Mouse (Mus musculus): Measurements from ENCODE around the gene Pla2g2d. TPM values are rescaled to one million over a fixed set of nuclear protein-coding genes. Genes with fewer than 3 reads are reported as not detected.

The Pla2g2d gene
- polyA plus RNA-seq, 1 experiment: 8.4 TPM

DNA sequence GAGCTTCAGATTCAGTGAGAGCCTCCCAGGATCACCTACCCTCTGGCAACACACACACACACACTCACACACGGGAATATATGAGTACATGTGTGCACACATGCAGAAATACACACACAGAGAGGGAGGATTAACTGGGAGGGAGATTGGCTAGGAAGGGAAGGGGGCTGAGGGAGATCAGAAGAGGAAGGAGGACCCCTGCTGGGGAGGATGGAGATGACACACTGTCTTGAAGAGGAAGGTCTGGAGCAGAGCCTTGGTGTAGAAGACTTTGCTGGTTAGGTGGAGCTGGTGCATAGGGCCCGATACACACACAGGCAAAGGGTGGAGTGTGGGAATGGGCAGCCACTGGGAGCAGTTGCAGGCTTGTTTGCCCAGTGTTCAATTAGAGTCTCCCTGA, 17.7 kb downstream of the Pla2g2d start:
- DNase-seq: peak; percentile 50
- no peak overlapping the region for H3K27ac ChIP-seq (ENCODE audit: insufficient read depth, low read depth, low read length)
- no peaks in the 10 kb centered on the region for H3K27me3 ChIP-seq (replicated peaks; ENCODE audit: control insufficient read depth, insufficient read depth, low read length)
- H3K36me3 ChIP-seq (ENCODE audit: control insufficient read depth, insufficient read depth, low read length): no peaks in the 10 kb centered on the region
- 66% methylated on average over 2 of the region's 2 CpGs for WGBS
- H3K4me3 ChIP-seq (ENCODE audit: insufficient read depth, low read depth, low read length): no peak overlapping the region
- peaks cover 8% of the 10 kb centered on the region; the same call in 1 of the 2 replicates for H3K4me1 ChIP-seq (ENCODE audit: control insufficient read depth, insufficient read depth, low read length)
- TF ChIP-seq CTCF (conservative IDR thresholded peaks at IDR 0.05; ENCODE audit: insufficient read depth, insufficient read length, low read depth, low read length) (peak; percentile 53), POLR2A (IDR thresholded peaks at IDR 0.05; ENCODE audit: low read depth, low read length) (no peak)

DNA sequence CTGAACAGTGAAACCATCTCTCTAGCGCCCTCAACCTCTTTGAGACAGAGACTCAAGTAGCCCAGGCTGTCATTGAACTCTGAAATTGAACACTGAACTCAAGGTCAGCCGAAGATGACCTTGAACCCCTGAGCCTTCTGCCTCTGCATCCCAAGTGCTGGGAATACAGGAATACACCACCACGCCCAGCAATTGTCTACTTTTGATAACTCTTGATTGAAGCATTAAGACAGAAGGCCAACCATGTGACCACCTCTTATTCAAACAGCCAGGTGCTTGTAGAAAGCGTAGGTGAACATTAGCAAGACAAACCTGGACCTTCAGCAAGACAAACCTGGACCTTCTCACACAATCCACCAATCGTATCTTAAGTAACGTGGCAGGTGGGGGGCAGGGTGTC, 18.8 kb downstream of the Pla2g2d start:
- no peak for DNase-seq
- 95% methylated on average over 6 of the region's 6 CpGs for WGBS
- no peak for TF ChIP-seq POLR2A (IDR thresholded peaks at IDR 0.05; ENCODE audit: low read depth, low read length)
- TF ChIP-seq CTCF (conservative IDR thresholded peaks at IDR 0.05; ENCODE audit: insufficient read depth, insufficient read length, low read depth, low read length): no peak
- Histone ChIP-seq H3K27ac (ENCODE audit: insufficient read depth, low read depth, low read length) (no peak overlapping the region), H3K4me1 (ENCODE audit: control insufficient read depth, insufficient read depth, low read length) (peaks cover 8% of the 10 kb centered on the region; the same call in 1 of the 2 replicates), H3K36me3 (ENCODE audit: control insufficient read depth, insufficient read depth, low read length) (no peaks in the 10 kb centered on the region), H3K4me3 (ENCODE audit: insufficient read depth, low read depth, low read length) (no peak overlapping the region), H3K27me3 (replicated peaks; ENCODE audit: control insufficient read depth, insufficient read depth, low read length) (no peaks in the 10 kb centered on the region)

DNA sequence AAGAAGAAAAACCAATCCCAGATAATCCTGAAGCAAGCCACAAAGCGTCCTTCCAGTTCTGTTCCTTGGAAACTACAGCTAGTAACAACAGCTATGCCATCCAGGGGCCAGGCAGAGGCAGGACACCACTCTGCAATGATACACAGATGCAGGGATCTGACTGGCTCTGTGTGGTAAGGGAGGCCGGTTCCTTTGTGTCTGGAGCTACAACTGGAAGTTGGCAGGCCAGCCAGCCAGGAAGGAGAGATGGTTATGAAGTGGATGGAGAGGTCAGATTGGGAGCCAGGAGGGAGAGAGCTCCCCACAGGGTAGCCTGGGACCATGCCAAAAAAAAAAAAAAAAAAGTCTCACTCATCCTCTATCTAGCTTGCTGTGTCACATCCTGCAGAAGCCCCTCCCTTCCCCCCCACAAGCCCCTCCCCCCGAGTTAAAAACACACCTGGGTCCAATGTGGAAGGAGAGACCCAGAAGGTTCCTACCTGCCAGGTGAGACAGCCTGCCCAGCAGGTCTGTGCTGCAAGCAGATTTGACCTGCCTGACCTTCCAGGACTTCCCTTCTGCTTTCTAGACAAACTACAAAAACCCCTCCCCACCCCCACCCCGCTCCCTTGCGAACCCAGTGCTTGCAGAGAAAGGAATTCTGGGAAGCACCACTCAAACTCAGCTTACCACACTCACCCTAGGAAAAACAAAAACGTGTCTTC, 21.1 kb downstream of the Pla2g2d start:
- Histone ChIP-seq H3K4me3 (ENCODE audit: insufficient read depth, low read depth, low read length) (no peak overlapping the region), H3K36me3 (ENCODE audit: control insufficient read depth, insufficient read depth, low read length) (no peaks in the 10 kb centered on the region), H3K27me3 (replicated peaks; ENCODE audit: control insufficient read depth, insufficient read depth, low read length) (no peaks in the 10 kb centered on the region), H3K4me1 (ENCODE audit: control insufficient read depth, insufficient read depth, low read length) (peaks cover 8% of the 10 kb centered on the region; the same call in 1 of the 2 replicates), H3K27ac (ENCODE audit: insufficient read depth, low read depth, low read length) (no peak overlapping the region)
- no peak for TF ChIP-seq POLR2A (IDR thresholded peaks at IDR 0.05; ENCODE audit: low read depth, low read length)
- TF ChIP-seq CTCF (conservative IDR thresholded peaks at IDR 0.05; ENCODE audit: insufficient read depth, insufficient read length, low read depth, low read length): no peak
- DNase-seq: no peak
- WGBS: 39% methylated on average over 6 of the region's 6 CpGs

DNA sequence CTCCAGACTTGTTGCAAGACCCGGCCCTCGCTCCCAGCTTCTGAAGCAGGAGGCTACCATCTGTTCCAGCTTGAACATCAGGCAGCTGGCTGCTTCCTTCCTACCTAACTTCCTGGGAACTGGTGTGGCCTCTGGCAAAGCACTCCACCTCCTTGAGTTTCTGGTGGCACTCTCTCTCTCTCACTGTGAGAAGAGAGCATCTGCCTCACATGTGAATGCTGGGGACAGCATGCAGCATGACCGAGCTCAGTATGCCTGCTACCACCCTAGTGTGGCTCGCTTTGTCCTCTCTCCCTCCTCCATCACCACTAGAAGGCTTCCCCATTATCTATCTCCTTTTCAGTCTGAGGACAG, 21.7 kb downstream of the Pla2g2d start:
- Histone ChIP-seq H3K4me1 (ENCODE audit: control insufficient read depth, insufficient read depth, low read length) (peaks cover 7% of the 10 kb centered on the region; the same call in 1 of the 2 replicates), H3K27ac (ENCODE audit: insufficient read depth, low read depth, low read length) (no peak overlapping the region), H3K27me3 (replicated peaks; ENCODE audit: control insufficient read depth, insufficient read depth, low read length) (no peaks in the 10 kb centered on the region), H3K36me3 (ENCODE audit: control insufficient read depth, insufficient read depth, low read length) (no peaks in the 10 kb centered on the region), H3K4me3 (ENCODE audit: insufficient read depth, low read depth, low read length) (no peak overlapping the region)
- DNase-seq: no peak
- TF ChIP-seq CTCF (conservative IDR thresholded peaks at IDR 0.05; ENCODE audit: insufficient read depth, insufficient read length, low read depth, low read length) (no peak), POLR2A (IDR thresholded peaks at IDR 0.05; ENCODE audit: low read depth, low read length) (no peak)
- WGBS: 65% methylated on average over 4 of the region's 4 CpGs

DNA sequence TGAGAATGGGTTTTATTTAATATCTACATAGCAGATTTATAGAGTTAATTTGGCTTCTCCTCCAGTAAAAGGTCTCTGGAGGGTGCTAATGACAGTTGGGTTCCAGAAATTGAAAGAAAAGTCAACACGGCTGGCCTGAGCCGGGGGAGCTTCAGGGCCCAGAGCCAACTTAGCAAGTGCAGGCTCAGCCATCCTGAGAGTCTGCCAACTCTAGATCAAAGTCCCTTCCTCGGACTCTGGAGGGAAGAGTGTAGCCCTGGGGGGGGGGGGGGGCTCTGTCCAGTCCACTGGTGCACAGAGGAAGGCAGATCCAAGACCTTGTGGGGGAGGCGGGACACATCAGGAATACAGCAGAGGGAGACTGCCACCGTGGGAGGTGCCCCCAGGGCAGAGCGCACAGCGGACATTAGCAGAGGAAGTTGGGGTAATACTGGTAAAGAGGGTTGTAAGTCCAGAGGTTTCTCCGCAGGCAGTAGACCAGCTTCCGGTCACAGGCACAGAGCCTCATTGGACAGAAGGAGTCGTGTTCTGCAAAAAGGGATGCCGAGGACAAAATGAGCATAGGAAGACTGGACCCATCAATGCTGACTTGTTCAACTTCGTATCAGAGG, 24.7 kb downstream of the Pla2g2d start:
- Histone ChIP-seq H3K4me3 (ENCODE audit: insufficient read depth, low read depth, low read length) (no peak overlapping the region), H3K27ac (ENCODE audit: insufficient read depth, low read depth, low read length) (peak overlapping the region; percentile 15; the same call in 1 of the 2 replicates), H3K4me1 (ENCODE audit: control insufficient read depth, insufficient read depth, low read length) (0 out of 2 replicates have a peak, but pooled peaks cover 3% of the 10 kb centered on the region), H3K36me3 (ENCODE audit: control insufficient read depth, insufficient read depth, low read length) (no peaks in the 10 kb centered on the region), H3K27me3 (replicated peaks; ENCODE audit: control insufficient read depth, insufficient read depth, low read length) (no peaks in the 10 kb centered on the region)
- TF ChIP-seq CTCF (conservative IDR thresholded peaks at IDR 0.05; ENCODE audit: insufficient read depth, insufficient read length, low read depth, low read length) (no peak), POLR2A (IDR thresholded peaks at IDR 0.05; ENCODE audit: low read depth, low read length) (no peak)
- peak; percentile 90 for DNase-seq
- WGBS: 13% methylated on average over 12 of the region's 12 CpGs

DNA sequence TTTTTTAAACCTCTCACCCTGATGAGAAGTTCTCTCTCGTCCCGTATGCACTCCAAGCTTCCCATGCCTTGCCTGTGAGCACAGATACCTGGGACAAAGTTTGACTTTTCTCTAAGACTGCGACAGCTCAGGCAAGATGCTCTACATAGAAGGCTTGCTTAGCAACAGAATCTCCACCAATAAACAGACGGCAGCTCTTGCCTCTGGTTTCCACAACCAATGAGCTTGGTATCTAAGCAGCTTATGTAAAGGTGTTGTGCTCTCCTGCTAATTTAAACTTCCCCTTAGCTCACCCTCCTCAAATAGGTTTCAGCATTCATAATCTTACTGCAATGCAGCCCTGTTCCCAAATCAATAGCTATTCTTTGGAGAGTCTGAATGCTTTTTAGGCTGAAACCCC, 26.1 kb downstream of the Pla2g2d start:
- Histone ChIP-seq H3K4me3 (ENCODE audit: insufficient read depth, low read depth, low read length) (no peak overlapping the region), H3K36me3 (ENCODE audit: control insufficient read depth, insufficient read depth, low read length) (no peaks in the 10 kb centered on the region), H3K27ac (ENCODE audit: insufficient read depth, low read depth, low read length) (no peak overlapping the region), H3K27me3 (replicated peaks; ENCODE audit: control insufficient read depth, insufficient read depth, low read length) (no peaks in the 10 kb centered on the region), H3K4me1 (ENCODE audit: control insufficient read depth, insufficient read depth, low read length) (0 out of 2 replicates have a peak, but pooled peaks cover 8% of the 10 kb centered on the region)
- 97% methylated on average over 4 of the region's 4 CpGs for WGBS
- TF ChIP-seq POLR2A (IDR thresholded peaks at IDR 0.05; ENCODE audit: low read depth, low read length): no peak
- TF ChIP-seq CTCF (conservative IDR thresholded peaks at IDR 0.05; ENCODE audit: insufficient read depth, insufficient read length, low read depth, low read length): no peak
- no peak for DNase-seq

DNA sequence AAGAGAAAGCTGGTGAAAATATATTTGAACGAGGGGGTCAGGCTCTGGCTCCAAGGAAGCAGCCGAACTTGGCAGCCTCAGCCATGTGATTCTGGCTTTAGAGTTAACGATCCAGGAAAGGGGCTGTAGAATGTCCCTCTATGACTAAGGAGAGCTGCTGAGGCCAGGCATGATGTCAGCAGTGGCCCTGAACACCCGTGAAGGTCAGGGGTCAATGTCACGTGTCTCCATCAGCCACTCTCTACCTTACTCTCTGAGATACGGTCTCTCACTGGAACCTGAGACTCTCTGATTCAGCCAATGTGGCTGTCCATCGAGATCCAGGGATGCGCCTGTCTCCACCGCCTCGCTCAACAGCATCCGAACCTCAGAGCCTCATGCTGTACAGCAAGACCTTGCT, 27.4 kb downstream of the Pla2g2d start:
- Histone ChIP-seq H3K27me3 (replicated peaks; ENCODE audit: control insufficient read depth, insufficient read depth, low read length) (no peaks in the 10 kb centered on the region), H3K36me3 (ENCODE audit: control insufficient read depth, insufficient read depth, low read length) (no peaks in the 10 kb centered on the region), H3K4me1 (ENCODE audit: control insufficient read depth, insufficient read depth, low read length) (0 out of 2 replicates have a peak, but pooled peaks cover 8% of the 10 kb centered on the region), H3K4me3 (ENCODE audit: insufficient read depth, low read depth, low read length) (no peak overlapping the region), H3K27ac (ENCODE audit: insufficient read depth, low read depth, low read length) (no peak overlapping the region)
- TF ChIP-seq POLR2A (IDR thresholded peaks at IDR 0.05; ENCODE audit: low read depth, low read length) (no peak), CTCF (conservative IDR thresholded peaks at IDR 0.05; ENCODE audit: insufficient read depth, insufficient read length, low read depth, low read length) (no peak)
- 79% methylated on average over 11 of the region's 11 CpGs for WGBS
- DNase-seq: no peak
